Comparison of ENCODE assay signal across 11 mouse cellular contexts in the genomic region with DNA sequence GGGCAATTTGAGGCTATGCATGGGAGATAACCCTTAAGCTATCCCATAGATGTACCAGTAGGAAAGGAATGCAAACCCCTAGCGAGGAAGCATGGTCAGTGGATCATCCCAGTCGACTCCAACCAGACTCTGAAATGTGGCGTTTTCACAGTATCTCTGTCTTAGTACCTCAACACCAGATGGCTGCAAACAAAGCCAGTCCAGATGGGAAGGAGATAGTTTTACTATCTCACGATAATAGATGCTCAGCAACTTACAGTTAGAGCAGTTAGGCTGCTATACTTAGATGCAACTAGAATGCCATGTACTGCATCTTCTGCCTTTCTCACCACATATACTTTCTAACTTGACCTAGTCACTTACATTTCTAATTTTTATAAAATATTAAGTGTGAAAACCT. TPM values are rescaled to one million over a fixed set of nuclear protein-coding genes. Genes with fewer than 3 reads are reported as not detected.
"Had no signal": no experiment of that assay in that cellular context is flagged by ENCODE, and none has a peak within 500 bp of the region (broad histone marks: within the 10 kb centered on the region; RNA-seq: fewer than 3 reads in every experiment).

No protein-coding gene starts in this region.

- DNase-seq: kidney, adult 2 months; kidney, postnatal 36 days; liver; lung, adult 18-20 months; lung, postnatal 10 days; lung, postnatal 36 days; retina, postnatal 1 day; thymus, adult 2 months; thymus, postnatal 14 days; thymus, postnatal 4 days had no signal

RNA-seq across cellular contexts. Expression of gene Gabrg3, which starts 56.7 kb away (rescaled TPM):
- total RNA-seq: monocyte, adult 5-6 weeks had no signal
